Mouse (Mus musculus) ES-E14 (cell line): Measurements from ENCODE around the gene Xpr1.

Experiments
- MAFK ChIP-seq: IDR thresholded peaks from 2 replicates; pipeline ENCODE4 v1.6.1; 2014; ENCODE audit warnings: mild to moderate bottlenecking, low read depth, low read length, inconsistent platforms; ENCODE audit not compliant: insufficient read depth
- ZC3H11A ChIP-seq: IDR thresholded peaks from 2 replicates; pipeline ENCODE4 v1.6.1; 2012; ENCODE audit warnings: low read depth, mild to moderate bottlenecking, inconsistent platforms, low read length, borderline replicate concordance

DNA sequence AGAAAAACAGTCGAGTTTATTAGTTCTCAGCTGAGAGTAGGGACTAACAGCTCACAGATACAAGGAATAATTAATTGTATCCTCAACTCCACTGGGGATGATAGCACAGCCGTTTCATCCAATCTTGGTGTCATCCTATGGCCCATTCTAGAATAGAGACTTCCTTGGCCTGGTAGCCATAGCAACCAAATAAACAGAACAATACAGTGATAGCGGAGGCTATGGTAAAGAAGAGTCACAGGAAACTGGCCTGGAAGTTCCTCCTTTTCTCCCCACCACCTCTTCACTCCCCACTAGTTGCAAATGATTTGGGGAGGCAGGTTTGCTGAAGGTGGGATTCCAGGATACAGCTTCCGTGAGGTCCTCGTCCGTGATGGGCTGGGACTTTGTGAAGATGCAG lies 30.1 kb upstream of the Xpr1 start:
- TF ChIP-seq ZC3H11A, result no peak
- TF ChIP-seq MAFK, result no peak
